Mouse (Mus musculus): Measurements from ENCODE around the gene Sh3d19.

GRCm38 (mm10) chr3:86011833-86012232, 40.9 kb downstream of the Sh3d19 start:
- TF ChIP-seq FOSL1 (IDR thresholded peaks at IDR 0.05; ENCODE audit: insufficient read depth, low read length, poor library complexity, severe bottlenecking) (no peak), CTCF (IDR thresholded peaks at IDR 0.05; ENCODE audit: control insufficient read depth, insufficient read depth, insufficient read length) (no peak), MAX (IDR thresholded peaks at IDR 0.05) (no peak)

Measured in C2C12 (cell line).